ENCODE assay signal across 11 mouse cellular contexts in genomic region chr7:132570071-132570470, GRCm38 (mm10). TPM values are rescaled to one million over a fixed set of nuclear protein-coding genes. Genes with fewer than 3 reads are reported as not detected.
DNase-seq lines count a peak whose midpoint lies in the region; TF ChIP-seq lines count a peak whose summit lies in the region.
"Had no signal": no experiment of that assay in that cellular context is flagged by ENCODE, and none has a peak within 500 bp of the region (broad histone marks: within the 10 kb centered on the region; RNA-seq: fewer than 3 reads in every experiment).

No protein-coding gene starts in this region.

- peak in 1 of 2 experiments; percentile 57 for DNase-seq in heart, adult 2 months
- no peak for DNase-seq in heart, postnatal 25 days (ENCODE audit: low spot score)
- DNase-seq in NIH3T3 (ENCODE audit: low read depth): peak; percentile 18
- peak; percentile 43 to 47 for DNase-seq in heart, adult 9 months (ENCODE audit: low spot score in 2 of 2)
- peak; percentile 65 for DNase-seq in liver, adult 2 months (ENCODE audit: extremely low read depth, low read depth, low spot score)
- DNase-seq in left cerebral cortex, postnatal 14 days (ENCODE audit: low spot score in 2 of 2): no peak
- DNase-seq in frontal cortex, postnatal 10 days (ENCODE audit: low spot score in 2 of 2): no peak
- DNase-seq in urinary bladder, postnatal 4 days (ENCODE audit: low spot score in 2 of 2): no peak
- DNase-seq: adrenal gland, postnatal 14 days; retina, postnatal 1 day had no signal

- peak; percentile 42; the same call in 1 of the 2 replicates for TF ChIP-seq EP300 in heart, adult 2 months (IDR thresholded peaks at IDR 0.05; ENCODE audit: insufficient read depth, low read depth, low read length)

- H3K4me1 ChIP-seq in heart, adult 2 months (ENCODE audit: control insufficient read depth, insufficient read depth, low read length): peaks cover 11% of the 10 kb centered on the region
- H3K4me1 ChIP-seq in liver, adult 2 months (ENCODE audit: control insufficient read depth, insufficient read depth, low read length): peaks cover 8% of the 10 kb centered on the region

- no peak for TF ChIP-seq CTCF in heart, adult 2 months (IDR thresholded peaks at IDR 0.05)
- no peak for TF ChIP-seq CTCF in liver, adult 2 months (IDR thresholded peaks at IDR 0.05; ENCODE audit: low read depth, low read length)

- H3K9ac ChIP-seq in heart, adult 2 months (ENCODE audit: low read depth, low read length): no peak overlapping the region
- H3K9ac ChIP-seq in liver, adult 2 months (ENCODE audit: low read depth, low read length): no peak overlapping the region
- H3K9ac ChIP-seq: forebrain, embryonic 12.5 days had no signal

- intact Hi-C loops in heart, adult 2 months (cut with DNase I): no loop called here
- intact Hi-C loops in heart, postnatal 25 days (cut with DNase I): loop anchor here (10.0 kb wide), 1 partner anchor 155 kb away; no protein-coding TSS in a partner anchor
- intact Hi-C loops in left cerebral cortex, postnatal 14 days (cut with DNase I): no loop called here

- WGBS in heart, adult 2 months: 53% methylated on average over 5 of the region's 5 CpGs
- WGBS in liver, adult 2 months: 62% methylated on average over 5 of the region's 5 CpGs

- H3K27ac ChIP-seq in heart, adult 2 months: peak overlapping the region; percentile 27
- H3K27ac ChIP-seq in liver, adult 2 months (replicated peaks; ENCODE audit: insufficient read depth, low read depth, low read length): no peak overlapping the region
- H3K27ac ChIP-seq: forebrain, embryonic 12.5 days had no signal

- H3K4me3 ChIP-seq in heart, adult 2 months: no peak overlapping the region
- H3K4me3 ChIP-seq in liver, adult 2 months (ENCODE audit: insufficient read depth, low read depth, low read length): no peak overlapping the region
- H3K4me3 ChIP-seq: forebrain, embryonic 12.5 days had no signal

- no peak for TF ChIP-seq POLR2A in heart, adult 2 months (IDR thresholded peaks at IDR 0.05; ENCODE audit: insufficient read depth, low read depth, low read length)
- no peak for TF ChIP-seq POLR2A in liver, adult 2 months (IDR thresholded peaks at IDR 0.05; ENCODE audit: extremely low read depth, insufficient read depth, low read length)

- H3K79me2 ChIP-seq in heart, adult 2 months (replicated peaks; ENCODE audit: control insufficient read depth, insufficient read depth, low read length): 0 out of 2 replicates have a peak, but pooled peaks cover 3% of the 10 kb centered on the region
- no peaks in the 10 kb centered on the region for H3K79me2 ChIP-seq in liver, adult 2 months (ENCODE audit: control insufficient read depth, insufficient read depth, low read length)

- peaks cover 38% of the 10 kb centered on the region for H3K36me3 ChIP-seq in heart, adult 2 months (ENCODE audit: control insufficient read depth, insufficient read depth, low read length)
- peaks cover 21% of the 10 kb centered on the region for H3K36me3 ChIP-seq in liver, adult 2 months (ENCODE audit: control insufficient read depth, insufficient read depth, low read length)

- H3K27me3 ChIP-seq in heart, adult 2 months (ENCODE audit: control insufficient read depth, insufficient read depth, low read length): no peaks in the 10 kb centered on the region
- no peaks in the 10 kb centered on the region for H3K27me3 ChIP-seq in liver, adult 2 months (ENCODE audit: control insufficient read depth, insufficient read depth, low read length)
- H3K27me3 ChIP-seq: forebrain, embryonic 12.5 days had no signal

RNA-seq across cellular contexts. Expression of gene Oat, which starts 6.1 kb away (rescaled TPM):
- 100 to 1,000 TPM; 161 to 197 TPM for total RNA-seq in heart, adult 2 months (2021)
- polyA plus RNA-seq in heart, adult 2 months (2012; rRNA removed): 170 and 253 TPM in 2 replicates
- total RNA-seq in heart, postnatal 25 days (2021): 100 to 1,000 TPM; 162 to 164 TPM
- 1,118 and 1,626 TPM in 2 replicates for total RNA-seq in liver, adult 2 months (2014; rRNA removed)
- 1,069 and 1,820 TPM in 2 replicates for polyA plus RNA-seq in liver, adult 2 months (2012; rRNA removed)
- total RNA-seq in left cerebral cortex, postnatal 14 days (2021): 10 to 100 TPM; 74.4 to 75.7 TPM

RNA-seq across cellular contexts. Expression of gene Nkx1-2, which starts 29.4 kb away (rescaled TPM):
- not detected for total RNA-seq in heart, adult 2 months (2021)
- polyA plus RNA-seq in heart, adult 2 months (2012; rRNA removed): not detected in 2 replicates
- total RNA-seq in heart, postnatal 25 days (2021): not detected
- not detected in 2 replicates for total RNA-seq in liver, adult 2 months (2014; rRNA removed)
- 0.04 TPM in 1 of 2 replicates, not detected in the other for polyA plus RNA-seq in liver, adult 2 months (2012; rRNA removed)
- total RNA-seq in left cerebral cortex, postnatal 14 days (2021): not detected
- total RNA-seq: adrenal gland, postnatal 14 days had no signal

RNA-seq across cellular contexts. Expression of gene Lhpp, which starts 40.4 kb away (rescaled TPM):
- 10 to 100 TPM; 13.8 to 13.9 TPM for total RNA-seq in heart, adult 2 months (2021)
- polyA plus RNA-seq in heart, adult 2 months (2012; rRNA removed): 22.0 and 26.6 TPM in 2 replicates
- 10 to 100 TPM; 14.6 to 15.6 TPM for total RNA-seq in heart, postnatal 25 days (2021)
- total RNA-seq in liver, adult 2 months (2014; rRNA removed): 55.4 and 60.2 TPM in 2 replicates
- 137 and 166 TPM in 2 replicates for polyA plus RNA-seq in liver, adult 2 months (2012; rRNA removed)
- total RNA-seq in left cerebral cortex, postnatal 14 days (2021): 10 to 100 TPM; 20.5 to 21.8 TPM

Comparison
In these comparisons a context has a peak if more than half of its experiments do, and no peak if none do; other contexts are left out.
1. DNase-seq: peak in NIH3T3 (single experiment), heart, adult 9 months (2 of 2) and liver, adult 2 months (single experiment); none in heart, postnatal 25 days (single experiment), left cerebral cortex, postnatal 14 days (0 of 2), frontal cortex, postnatal 10 days (0 of 2) and urinary bladder, postnatal 4 days (0 of 2).